Mouse (Mus musculus) midbrain, embryonic 16.5 days (tissue): ENCODE measurements around the gene Kidins220. TPM values are rescaled to one million over a fixed set of nuclear protein-coding genes. Genes with fewer than 3 reads are reported as not detected.
A peak's percentile ranks its signal among the peaks of the same experiment; 100 is the strongest.

Source experiments
- ATAC-seq: fragments of 200-750 bp; cut with Nextera tagmentation; 2 replicates; pipeline ENCODE4 v1.8.0; 2017; ENCODE audit warnings: moderate TSS enrichment
- H3K27ac ChIP-seq: fragments of 300-500 bp; sonication (generic); 2 replicates; pipeline ENCODE4 v1.5.1; 2014; ENCODE audit warnings: mild to moderate bottlenecking, low read length, mixed read lengths
- H3K27me3 ChIP-seq: fragments of 300-500 bp; sonication (generic); 2 replicates; pipeline ENCODE4 v1.6.1; 2014; ENCODE audit warnings: low read depth, low read length, mixed read lengths; ENCODE audit not compliant: control insufficient read depth, insufficient read depth
- H3K36me3 ChIP-seq: fragments of 300-500 bp; sonication (generic); 2 replicates; pipeline ENCODE4 v1.6.1; 2014; ENCODE audit warnings: mild to moderate bottlenecking, low read length, moderate library complexity, mixed read lengths; ENCODE audit not compliant: control insufficient read depth, insufficient read depth
- H3K4me1 ChIP-seq: fragments of 300-500 bp; sonication (generic); 2 replicates; pipeline ENCODE4 v1.6.1; 2014; ENCODE audit warnings: mild to moderate bottlenecking, low read length, mixed read lengths; ENCODE audit not compliant: control insufficient read depth, insufficient read depth
- H3K4me2 ChIP-seq: fragments of 300-500 bp; sonication (generic); 2 replicates; pipeline ENCODE4 v1.6.1; 2014; ENCODE audit warnings: mild to moderate bottlenecking, low read length, mixed read lengths
- H3K4me3 ChIP-seq: fragments of 300-500 bp; sonication (generic); 2 replicates; pipeline ENCODE4 v1.5.1; 2014; ENCODE audit warnings: low read depth, mild to moderate bottlenecking, low read length, moderate library complexity, mixed read lengths
- H3K9ac ChIP-seq: fragments of 300-500 bp; sonication (generic); 2 replicates; pipeline ENCODE4 v1.6.1; 2014; ENCODE audit warnings: low read depth, low read length, mixed read lengths
- H3K9me3 ChIP-seq: fragments of 300-500 bp; sonication (generic); replicated peaks from 2 replicates; pipeline ENCODE4 v1.6.1; 2014; ENCODE audit warnings: mild to moderate bottlenecking, low read length, mixed read lengths; ENCODE audit not compliant: control insufficient read depth, poor library complexity, severe bottlenecking
- WGBS: fragments of 180-500 bp; shearing (Covaris S2); extraction: QIAGEN DNeasy Blood & Tissue Kit; methylation state at CpG from one replicate; pipeline ENCODE4 v1.1.7; 2014; 5-methylcytosine and 5-hydroxymethylcytosine counted together
- polyA plus RNA-seq: library from polyadenylated mRNA; unstranded; fragments of >200 nt; fragmentation: Nextera tagmentation; extraction: Ambion mirVana; gene quantifications from 2 replicates; pipeline ENCODE4 v1.2.1, GENCODE M21; 2015

The Kidins220 gene
- 172 and 177 TPM in 2 replicates for polyA plus RNA-seq

DNA sequence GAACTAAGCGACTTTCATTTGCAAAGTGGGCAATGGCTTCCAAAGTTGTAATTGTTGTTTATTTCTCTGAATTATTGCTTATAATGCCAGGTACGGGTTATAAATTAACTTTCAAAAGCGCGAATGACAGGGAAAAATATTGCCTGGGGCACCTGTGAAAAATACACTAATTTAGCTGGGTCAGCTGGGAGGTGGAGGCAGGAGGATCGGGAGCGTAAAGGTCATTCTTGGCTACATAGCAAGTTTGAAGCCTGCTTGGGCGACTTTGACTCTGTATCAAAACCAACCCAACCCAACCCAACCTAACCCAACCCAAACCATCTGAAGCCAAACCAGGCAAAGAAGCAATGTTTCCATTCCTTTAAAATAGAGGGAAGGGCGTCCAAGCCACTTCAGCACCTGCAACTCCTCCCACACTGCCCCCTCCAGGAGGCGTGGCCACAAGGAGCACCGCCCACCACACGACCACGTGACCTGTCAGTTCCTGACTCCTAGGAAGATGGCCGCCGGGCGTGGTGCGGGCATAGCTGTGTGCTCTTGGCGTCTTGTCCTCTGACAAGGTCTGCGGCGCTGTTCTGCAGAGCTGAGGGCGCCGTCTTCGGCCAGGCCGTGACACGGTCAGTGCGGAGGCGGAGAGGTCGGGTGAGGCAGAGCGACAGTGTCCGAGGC, at the start of gene Kidins220:
Kidins220 (plus strand) TSS at position 480 of the 669 bp plus-strand sequence.
- H3K4me1 ChIP-seq = peaks cover 17% of the 10 kb centered on the region
- no peaks in the 10 kb centered on the region for H3K27me3 ChIP-seq
- 15% methylated on average over 29 of the region's 29 CpGs for WGBS
- peak; percentile 87 for ATAC-seq
- H3K27ac ChIP-seq = peak within 1 kb of the TSS; percentile 96
- H3K36me3 ChIP-seq = no peaks in the 10 kb centered on the region
- H3K9ac ChIP-seq = peak within 1 kb of the TSS; percentile 85
- H3K4me2 ChIP-seq = peak within 1 kb of the TSS; percentile 49
- H3K9me3 ChIP-seq = no peaks in the 10 kb centered on the region
- peak within 1 kb of the TSS; percentile 81 for H3K4me3 ChIP-seq

DNA sequence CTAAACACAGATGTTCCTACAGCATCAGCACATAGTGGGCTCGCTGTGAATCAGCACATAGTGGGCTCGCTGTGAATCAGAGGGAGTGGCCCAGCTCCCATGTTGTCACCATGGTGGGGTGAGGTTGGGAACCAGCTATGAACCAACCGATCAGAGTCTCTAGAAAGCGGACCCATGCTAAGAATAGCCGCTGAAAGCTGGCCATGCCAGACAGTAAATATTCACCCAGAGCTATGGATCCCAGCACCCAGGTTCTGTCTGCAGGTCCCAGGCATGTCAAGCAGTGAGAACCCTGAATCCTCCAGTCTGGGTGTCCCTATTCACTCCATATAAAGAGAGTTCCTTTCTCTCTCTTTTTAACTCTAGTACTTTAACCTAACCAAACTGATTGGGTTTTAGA, 49.4 kb upstream of the Kidins220 start:
- Histone ChIP-seq H3K27me3 (no peaks in the 10 kb centered on the region), H3K36me3 (no peaks in the 10 kb centered on the region; the same call in 1 of the 2 replicates), H3K9me3 (no peaks in the 10 kb centered on the region), H3K27ac (no peak overlapping the region), H3K4me3 (no peak overlapping the region), H3K4me2 (no peak overlapping the region), H3K9ac (no peak overlapping the region), H3K4me1 (peaks cover 13% of the 10 kb centered on the region)
- WGBS = 87% methylated on average over 5 of the region's 5 CpGs
- ATAC-seq = no peak

DNA sequence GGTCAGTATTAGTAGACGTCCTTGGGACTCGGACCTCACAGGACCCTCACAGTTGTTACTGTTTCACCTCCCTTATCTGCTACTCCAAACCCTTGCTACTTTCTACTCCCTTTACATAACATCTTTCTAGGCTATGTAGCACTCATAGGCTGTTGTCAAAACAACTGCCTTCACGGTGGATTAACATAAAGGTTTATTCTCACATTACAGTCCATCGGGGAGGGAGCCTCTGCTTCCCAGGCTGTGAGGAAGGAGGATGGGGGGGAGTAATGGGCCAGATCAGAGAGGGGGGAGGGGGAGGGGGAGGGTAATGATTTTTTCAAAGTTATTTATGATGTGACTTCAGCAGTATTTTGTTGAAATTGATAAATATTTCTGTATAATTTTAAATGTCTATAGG, 49.0 kb upstream of the Kidins220 start:
- ATAC-seq = no peak
- H3K4me1 ChIP-seq = peaks cover 13% of the 10 kb centered on the region
- WGBS = 35% methylated on average over 4 of the region's 4 CpGs
- H3K9ac ChIP-seq = no peak overlapping the region
- H3K36me3 ChIP-seq = no peaks in the 10 kb centered on the region; the same call in 1 of the 2 replicates
- no peak overlapping the region for H3K27ac ChIP-seq
- no peaks in the 10 kb centered on the region for H3K27me3 ChIP-seq
- no peak overlapping the region for H3K4me3 ChIP-seq
- H3K9me3 ChIP-seq = no peaks in the 10 kb centered on the region
- H3K4me2 ChIP-seq = no peak overlapping the region

DNA sequence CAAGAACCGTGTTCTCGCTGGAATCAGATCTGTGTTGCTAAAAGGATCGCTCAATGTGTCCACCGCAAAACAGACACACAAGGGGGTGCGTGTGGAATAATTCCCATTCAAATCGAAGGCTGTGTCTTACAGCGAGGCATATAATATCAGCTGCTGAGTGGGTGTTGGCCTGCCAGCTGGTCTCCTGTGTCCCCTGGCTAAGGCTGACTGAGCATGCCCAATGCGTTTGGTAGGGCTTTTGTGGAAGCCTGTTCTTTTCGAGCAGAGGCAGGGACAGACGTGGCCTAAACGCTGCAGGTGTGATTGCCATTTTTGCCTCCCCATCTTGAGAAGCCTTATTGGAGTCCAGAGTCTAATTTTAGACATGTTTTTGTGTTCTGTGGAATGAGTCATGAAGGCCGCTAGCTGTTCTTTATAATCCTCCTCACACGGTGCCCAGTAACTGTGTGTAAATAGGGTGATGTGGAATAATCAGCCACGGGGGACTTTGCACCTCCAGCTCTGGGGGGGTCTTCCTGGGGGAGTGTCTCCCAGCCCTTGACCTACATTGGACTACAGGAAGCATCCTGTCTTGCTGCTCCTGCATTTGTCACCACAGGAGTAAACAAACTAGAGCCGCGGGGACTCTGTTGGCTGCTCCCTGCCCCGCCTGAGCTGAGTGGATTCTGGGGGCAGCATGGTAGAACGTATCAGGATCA, 46.5 kb upstream of the Kidins220 start:
- Histone ChIP-seq H3K27me3 (no peaks in the 10 kb centered on the region), H3K36me3 (no peaks in the 10 kb centered on the region; the same call in 1 of the 2 replicates), H3K27ac (peak overlapping the region; percentile 64), H3K9ac (no peak overlapping the region), H3K4me1 (peaks cover 21% of the 10 kb centered on the region), H3K4me2 (no peak overlapping the region), H3K4me3 (no peak overlapping the region), H3K9me3 (no peaks in the 10 kb centered on the region)
- ATAC-seq = peak; percentile 60
- WGBS = 39% methylated on average over 18 of the region's 18 CpGs

DNA sequence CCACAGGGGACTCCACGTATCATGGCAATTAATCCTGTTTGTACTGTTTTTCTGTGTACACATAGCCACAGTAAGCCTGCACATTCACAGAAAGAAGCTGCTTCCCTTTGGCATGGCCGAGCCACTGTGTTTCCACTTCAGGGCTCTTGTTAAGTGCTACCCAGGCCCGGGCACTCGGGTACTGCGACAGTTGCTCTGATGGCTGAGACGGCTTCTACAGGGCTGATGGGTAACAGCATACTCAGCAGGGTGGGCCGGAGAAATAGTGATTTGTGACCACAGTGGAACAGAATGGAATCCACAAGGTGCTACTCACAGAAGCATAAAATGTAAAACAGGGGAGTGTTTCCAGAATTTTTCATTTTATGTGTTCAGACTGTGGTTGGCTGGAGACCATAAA, 45.7 kb upstream of the Kidins220 start:
- Histone ChIP-seq H3K4me3 (no peak overlapping the region), H3K9me3 (no peaks in the 10 kb centered on the region), H3K9ac (no peak overlapping the region), H3K27me3 (no peaks in the 10 kb centered on the region), H3K4me2 (no peak overlapping the region), H3K27ac (peak overlapping the region; percentile 64), H3K4me1 (peaks cover 28% of the 10 kb centered on the region), H3K36me3 (no peaks in the 10 kb centered on the region; the same call in 1 of the 2 replicates)
- peak; percentile 12; the same call in 1 of the 2 replicates for ATAC-seq
- 56% methylated on average over 7 of the region's 7 CpGs for WGBS

DNA sequence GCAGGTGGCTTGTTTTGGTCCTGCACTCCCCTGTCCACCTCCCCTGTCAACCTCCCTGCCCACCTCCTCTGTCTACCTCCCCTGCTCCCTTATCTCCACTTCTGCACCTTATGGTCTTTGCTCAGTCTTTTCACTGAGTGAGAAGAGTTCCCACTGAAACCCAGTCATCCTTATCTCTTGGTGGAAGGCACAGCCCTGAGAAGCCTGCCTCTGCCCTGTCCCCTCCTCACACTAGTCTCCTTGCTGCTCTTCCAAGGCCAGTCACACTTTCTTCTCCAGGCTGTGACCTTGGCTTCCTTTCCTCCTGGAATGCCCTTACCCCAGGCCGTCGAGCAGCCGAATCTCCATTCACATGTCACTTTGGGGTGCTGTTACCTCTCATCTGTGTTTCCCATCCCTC, 44.0 kb upstream of the Kidins220 start:
- Histone ChIP-seq H3K9ac (no peak overlapping the region), H3K9me3 (no peaks in the 10 kb centered on the region), H3K4me2 (no peak overlapping the region), H3K27me3 (no peaks in the 10 kb centered on the region), H3K4me1 (peaks cover 27% of the 10 kb centered on the region), H3K27ac (no peak overlapping the region), H3K4me3 (no peak overlapping the region), H3K36me3 (no peaks in the 10 kb centered on the region)
- no peak for ATAC-seq
- WGBS = 89% methylated on average over 3 of the region's 3 CpGs

DNA sequence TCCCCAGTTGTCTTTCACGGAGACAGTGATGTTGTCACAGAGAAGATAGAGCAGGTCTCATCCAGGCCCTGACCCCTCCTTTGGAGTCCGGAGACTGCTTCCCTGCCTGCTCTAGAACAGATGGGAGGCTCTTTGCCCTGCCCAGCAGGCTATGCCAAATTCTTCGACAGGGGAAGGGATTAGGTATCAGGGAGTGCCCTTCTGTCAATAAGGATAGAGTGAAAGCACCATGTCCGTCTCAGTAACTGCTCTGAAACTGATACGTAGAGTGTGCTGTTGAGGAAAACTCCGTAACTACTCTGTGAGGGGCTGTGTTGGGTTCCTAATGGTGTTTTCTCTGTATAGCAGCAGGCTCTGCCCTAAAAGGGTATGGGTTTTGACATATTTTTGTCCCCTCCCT, 42.6 kb upstream of the Kidins220 start:
- H3K4me2 ChIP-seq = no peak overlapping the region
- no peaks in the 10 kb centered on the region for H3K36me3 ChIP-seq
- no peak for ATAC-seq
- no peak overlapping the region for H3K27ac ChIP-seq
- no peak overlapping the region for H3K9ac ChIP-seq
- 49% methylated on average over 6 of the region's 6 CpGs for WGBS
- H3K27me3 ChIP-seq = no peaks in the 10 kb centered on the region
- H3K9me3 ChIP-seq = no peaks in the 10 kb centered on the region
- H3K4me1 ChIP-seq = peaks cover 27% of the 10 kb centered on the region
- no peak overlapping the region for H3K4me3 ChIP-seq

DNA sequence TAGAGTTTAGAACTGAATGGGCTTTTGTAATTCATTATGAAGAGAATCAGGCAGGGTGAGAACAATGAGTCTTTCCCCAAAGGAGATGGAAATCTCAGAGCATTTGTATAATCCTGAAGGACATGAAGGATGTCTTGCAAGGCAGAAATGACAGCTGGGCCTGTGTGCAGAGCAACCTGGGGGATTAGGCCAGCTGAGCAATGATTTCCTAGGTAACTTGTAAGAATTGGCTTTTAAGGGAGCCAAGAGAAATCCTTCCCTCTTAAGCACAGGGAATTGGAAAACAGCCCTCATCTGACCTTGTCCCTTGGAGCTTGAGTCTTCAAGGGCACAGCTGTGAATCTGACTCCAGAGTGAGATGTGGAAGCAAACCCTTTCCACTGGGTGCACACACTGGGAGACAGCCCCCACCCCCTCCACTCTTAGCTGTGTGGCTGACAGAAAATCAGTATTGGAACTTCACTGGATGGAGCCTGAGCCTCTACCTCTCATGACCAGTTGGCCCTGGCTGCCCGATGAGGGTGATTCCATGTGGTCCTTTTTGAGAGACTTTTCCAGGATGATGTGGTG, 41.4 kb upstream of the Kidins220 start:
- WGBS = 50% methylated on average over 1 of the region's 1 CpGs
- H3K4me3 ChIP-seq = no peak overlapping the region
- no peaks in the 10 kb centered on the region for H3K27me3 ChIP-seq
- peak overlapping the region; percentile 46 for H3K27ac ChIP-seq
- H3K4me2 ChIP-seq = no peak overlapping the region
- no peaks in the 10 kb centered on the region for H3K36me3 ChIP-seq
- H3K9ac ChIP-seq = no peak overlapping the region
- H3K4me1 ChIP-seq = peaks cover 23% of the 10 kb centered on the region
- no peaks in the 10 kb centered on the region for H3K9me3 ChIP-seq
- ATAC-seq = 0 out of 2 replicates have a peak, but pooled peaks have one; percentile 24

DNA sequence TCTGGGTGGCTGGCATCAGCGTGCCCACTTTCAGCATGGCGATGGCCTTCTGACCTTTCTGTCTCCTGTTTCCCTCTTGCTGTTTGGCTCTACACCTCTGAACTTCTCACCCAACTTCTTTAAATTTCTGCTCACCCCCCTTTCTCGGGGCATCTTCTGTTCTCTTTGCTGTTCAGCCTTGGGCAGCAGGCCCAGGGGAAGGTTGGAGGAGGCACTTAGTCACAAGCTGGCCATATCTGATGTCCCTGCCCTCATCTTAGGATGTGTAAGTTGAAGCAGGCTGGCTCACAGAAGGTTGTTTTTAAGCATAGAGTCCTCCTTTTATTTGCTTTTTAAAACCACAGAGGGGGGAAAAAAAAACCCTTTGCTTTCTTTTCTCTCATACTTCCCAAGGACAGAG, 40.7 kb upstream of the Kidins220 start:
- Histone ChIP-seq H3K27ac (no peak overlapping the region), H3K9ac (no peak overlapping the region)

More for the DNA sequence above, 40.7 kb upstream of the Kidins220 start:
- no peak overlapping the region for H3K4me2 ChIP-seq
- H3K9me3 ChIP-seq = no peaks in the 10 kb centered on the region
- H3K4me3 ChIP-seq = no peak overlapping the region
- WGBS = 84% methylated on average over 3 of the region's 3 CpGs
- peaks cover 16% of the 10 kb centered on the region for H3K4me1 ChIP-seq
- no peaks in the 10 kb centered on the region for H3K27me3 ChIP-seq
- ATAC-seq = no peak
- H3K36me3 ChIP-seq = no peaks in the 10 kb centered on the region
